Mouse (Mus musculus) heart, adult 8-10 months (tissue): Measurements from ENCODE around the gene Efcab2. TPM values are rescaled to one million over a fixed set of nuclear protein-coding genes. Genes with fewer than 3 reads are reported as not detected.
A peak's percentile ranks its signal among the peaks of the same experiment; 100 is the strongest.
"Not testable (repeated sequence)": the region's sequence is repeated elsewhere in the genome, so short reads cannot be mapped to it uniquely, and the experiment has no call there.

Experiments used
- DNase-seq: peaks from one replicate; pipeline ENCODE4 v3.0.0; 2022; ENCODE audit warnings: low spot score
- total RNA-seq, 4 experiments: library from RNA; stranded (reverse); gene quantifications; 2 replicates each; pipeline ENCODE4 v1.2.4; 2022

Efcab2 gene
- total RNA-seq, 4 experiments from 2014 or later = 103 to 117 (median 111) TPM

- DNase-seq = no peak
Measured at GRCm38 (mm10) chr1:178401960-178402359, 3.9 kb upstream of the Efcab2 start.

DNA sequence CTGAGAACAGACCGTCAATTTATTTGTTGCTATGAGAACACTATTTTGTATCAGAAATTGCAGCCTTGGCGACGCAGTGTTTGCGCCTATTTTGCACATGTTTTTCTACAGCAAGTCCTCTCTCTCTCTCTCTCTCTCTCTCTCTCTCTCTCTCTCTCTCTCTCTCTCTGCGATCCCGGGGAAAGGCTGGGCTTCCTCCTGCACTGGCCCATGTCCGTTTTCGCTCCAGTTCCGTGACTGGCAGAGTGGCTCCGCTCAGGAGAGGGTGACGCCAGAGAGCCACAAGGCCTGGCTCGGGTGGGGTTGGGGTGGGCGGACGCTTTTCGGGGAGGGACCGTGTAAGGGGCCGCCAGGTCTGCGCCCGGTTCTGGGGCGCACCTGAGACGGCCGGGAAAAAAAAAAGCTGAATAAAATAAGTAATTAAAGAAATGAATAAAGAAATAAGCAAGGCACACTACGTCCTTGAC is 407 bp upstream of the Efcab2 start:
- DNase-seq = peak; percentile 86

DNA sequence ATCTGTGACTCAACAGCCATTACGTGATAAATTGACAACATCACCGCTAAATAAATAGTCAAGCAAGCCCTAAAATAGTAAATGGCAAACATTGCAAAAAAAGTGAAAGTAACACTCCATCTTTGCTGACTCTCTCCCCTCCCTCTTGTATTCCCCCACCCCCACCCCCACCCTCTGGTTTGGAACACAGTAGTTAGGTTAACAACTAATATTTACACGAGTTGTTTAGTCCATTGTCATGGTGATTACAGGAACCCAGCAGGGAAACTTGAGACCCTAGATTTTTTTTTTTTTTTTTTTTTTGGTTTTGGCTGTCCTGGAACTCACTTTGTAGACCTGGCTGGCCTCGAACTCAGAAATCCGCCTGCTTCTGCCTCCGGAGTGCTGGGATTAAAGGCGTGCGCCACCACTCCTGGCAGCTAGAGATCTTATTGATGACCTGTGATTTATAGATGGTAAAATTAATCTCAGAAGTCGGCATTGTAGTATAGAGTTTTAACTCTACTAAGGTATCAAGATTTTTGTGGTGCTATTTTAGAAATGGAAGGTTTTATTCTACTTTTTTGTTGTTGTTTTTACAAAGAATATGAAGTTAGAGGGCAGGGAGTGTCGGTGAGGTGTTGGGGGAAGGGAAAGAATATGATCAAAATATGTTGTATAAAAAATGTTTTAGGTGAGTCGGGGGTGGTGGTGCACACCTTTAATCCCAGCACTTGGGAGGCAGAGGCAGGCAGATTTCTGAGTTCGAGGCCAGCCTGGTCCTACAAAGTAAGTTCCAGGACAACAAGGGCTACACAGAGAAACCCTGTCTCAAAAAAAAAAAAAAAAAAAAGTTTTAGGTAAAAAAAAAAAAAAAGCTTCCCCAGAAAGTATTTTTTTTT is 1.1 kb downstream of the Efcab2 start:
- DNase-seq = no peak

DNA sequence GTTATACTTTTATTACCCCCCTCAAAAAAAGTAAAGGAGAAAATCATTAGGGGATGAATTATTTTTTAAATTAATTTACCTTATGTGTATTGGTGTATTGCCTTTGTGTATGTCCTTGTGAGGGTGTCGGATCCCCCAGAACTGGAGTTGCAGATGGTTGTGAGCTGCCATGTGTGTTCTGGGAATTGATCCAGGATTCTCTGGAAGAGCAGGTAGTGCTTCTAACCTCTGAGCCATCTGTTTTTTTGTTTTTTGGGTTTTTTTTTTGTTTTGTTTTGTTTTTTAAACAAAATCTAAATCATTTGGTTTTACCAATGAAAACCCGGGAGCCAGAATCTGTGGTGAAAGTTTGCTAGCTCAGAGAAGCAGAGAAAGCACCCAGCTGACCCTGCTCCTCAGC is 1.8 kb downstream of the Efcab2 start:
- no peak for DNase-seq

DNA sequence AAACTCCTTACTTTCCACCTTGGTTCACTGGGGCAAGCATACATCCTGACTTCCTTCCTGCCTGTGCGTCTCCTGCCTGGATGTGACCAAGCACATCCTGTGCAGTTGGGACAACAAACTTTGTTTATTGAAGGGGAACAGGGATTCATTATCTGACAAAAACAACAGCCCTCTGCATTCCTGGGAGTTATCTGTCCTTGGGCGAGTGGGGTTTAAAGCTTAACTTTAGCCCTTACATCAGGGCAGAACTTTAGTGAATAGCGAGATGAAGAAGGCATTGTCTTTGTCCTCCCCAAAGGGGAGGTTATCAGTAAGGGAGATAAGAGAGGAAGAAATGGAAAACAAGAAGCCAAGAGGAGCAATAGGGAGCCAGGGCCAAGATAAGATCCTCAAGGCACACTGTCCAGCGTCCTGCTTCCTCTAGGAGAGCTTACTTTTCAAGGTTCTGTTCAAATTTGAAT is 3.0 kb downstream of the Efcab2 start:
- peak; percentile 16 for DNase-seq

- not testable (repeated sequence) for DNase-seq
Measured at GRCm38 (mm10) chr1:178413367-178413766, 7.5 kb downstream of the Efcab2 start.

DNA sequence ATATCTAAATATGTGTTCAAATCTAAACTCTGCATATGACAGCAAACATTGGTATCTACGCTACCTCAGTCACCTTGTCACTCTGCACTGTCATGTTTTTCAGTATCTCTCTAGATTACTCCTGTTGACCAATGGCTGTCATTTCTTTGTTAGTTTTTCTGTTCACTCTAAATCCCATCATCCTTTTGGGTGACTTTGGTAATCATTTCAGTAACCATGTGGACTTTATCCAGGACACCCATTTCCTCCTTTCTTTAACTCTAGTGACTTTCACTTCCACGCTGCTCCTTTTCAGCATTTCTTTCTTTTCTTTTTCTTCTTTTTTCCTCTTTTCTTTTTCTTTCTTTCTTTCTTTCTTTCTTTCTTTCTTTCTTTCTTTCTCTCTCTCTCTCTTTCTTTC is 13.7 kb downstream of the Efcab2 start:
- no peak for DNase-seq

DNA sequence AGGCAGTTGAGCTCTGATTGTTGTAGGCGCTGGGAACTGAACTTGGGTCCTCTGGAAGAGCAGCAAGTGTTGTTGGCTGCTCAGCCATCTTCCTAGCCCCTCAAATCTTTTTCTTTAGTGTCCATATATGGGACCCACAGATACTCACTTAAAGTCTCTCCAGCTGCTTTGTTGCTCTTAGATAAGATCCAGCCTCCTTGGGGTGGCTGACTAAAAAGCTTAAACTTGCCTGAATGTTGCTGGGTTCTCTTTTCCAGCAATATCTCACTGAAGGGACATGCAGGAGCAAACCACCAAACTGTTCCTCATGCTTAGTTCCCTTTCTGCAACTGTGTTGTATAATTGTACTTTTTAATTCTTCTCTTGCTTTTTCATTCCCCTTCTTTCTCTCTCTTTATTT is 17.8 kb downstream of the Efcab2 start:
- no peak for DNase-seq

DNA sequence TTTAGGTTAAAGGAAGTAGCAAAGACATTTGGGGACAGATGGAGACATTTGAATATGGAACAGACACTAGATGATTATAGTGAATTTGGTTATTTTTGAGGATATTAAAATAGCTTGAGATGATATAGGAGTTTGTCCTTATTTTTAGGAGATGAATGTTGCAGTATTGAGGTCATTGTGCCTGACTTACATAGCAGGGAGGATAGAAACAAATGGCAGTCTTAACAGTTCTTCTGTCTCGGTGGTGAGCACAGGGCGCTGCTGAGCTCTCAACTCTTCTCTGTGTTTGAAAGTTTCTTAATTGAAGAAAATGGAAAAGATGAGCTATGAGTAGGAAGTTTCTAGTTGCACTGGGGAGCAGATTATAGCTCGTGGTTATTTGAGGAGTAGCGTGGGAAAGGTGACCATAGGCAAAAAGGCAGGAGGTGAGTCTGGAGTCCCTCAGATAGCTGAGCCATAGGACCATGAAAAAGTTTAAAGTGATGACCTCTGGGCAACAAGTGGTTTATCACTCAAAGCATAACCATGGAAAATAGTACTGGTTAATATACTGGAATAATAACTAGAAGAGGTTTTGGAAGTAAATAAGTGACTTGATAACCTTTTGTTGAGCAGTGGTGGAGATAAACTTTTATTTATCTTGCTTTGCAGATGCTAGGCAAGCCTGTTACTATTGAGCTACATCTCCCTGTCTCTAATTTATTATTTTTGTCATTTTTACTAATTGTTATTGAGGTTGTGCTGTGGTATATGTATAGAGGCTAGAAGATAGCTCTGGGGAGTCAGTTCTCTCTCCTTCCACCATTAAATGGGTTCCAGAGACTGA is 25.9 kb downstream of the Efcab2 start:
- DNase-seq = no peak

DNA sequence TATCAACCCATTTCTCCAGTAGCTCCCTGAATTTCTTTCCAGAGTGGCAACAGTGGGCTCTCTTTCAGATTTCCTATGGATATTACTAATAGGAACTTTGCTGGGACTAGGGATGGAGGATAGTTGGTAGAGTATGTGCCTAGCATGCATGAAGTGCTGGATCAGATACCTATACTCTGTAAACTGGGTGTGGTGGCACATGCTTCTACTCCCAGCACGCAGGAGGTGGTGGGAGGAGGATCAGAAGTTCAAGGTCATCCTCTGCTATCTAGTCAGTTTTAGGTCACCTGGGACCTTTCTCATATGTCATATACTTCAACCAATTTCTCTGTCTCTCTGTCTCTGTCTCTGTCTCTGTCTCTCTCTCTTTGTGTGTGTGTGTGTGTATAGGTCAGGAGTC is 27.7 kb downstream of the Efcab2 start:
- DNase-seq = no peak

DNA sequence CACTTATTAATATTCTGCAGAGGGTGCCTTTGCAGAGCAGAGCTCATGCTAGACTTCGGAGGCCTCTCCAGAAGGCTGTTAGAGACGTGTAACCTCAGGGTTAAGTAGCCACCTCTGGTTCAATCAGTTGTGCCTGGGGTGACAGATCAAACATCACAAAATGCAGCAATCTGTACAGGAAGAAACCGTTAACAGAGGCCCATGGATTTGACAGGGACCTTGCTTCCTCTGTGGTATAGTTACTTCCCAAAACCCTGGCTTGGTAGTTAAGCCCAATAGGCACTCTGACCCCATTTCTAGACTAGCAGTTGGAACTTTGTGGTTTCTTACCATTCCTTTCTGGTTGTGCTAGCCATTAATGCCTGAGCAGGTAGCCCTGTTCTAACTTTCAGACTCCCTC is 38.5 kb downstream of the Efcab2 start:
- DNase-seq = no peak

- DNase-seq = no peak
Measured at GRCm38 (mm10) chr1:178447036-178447435, 41.2 kb downstream of the Efcab2 start.

DNA sequence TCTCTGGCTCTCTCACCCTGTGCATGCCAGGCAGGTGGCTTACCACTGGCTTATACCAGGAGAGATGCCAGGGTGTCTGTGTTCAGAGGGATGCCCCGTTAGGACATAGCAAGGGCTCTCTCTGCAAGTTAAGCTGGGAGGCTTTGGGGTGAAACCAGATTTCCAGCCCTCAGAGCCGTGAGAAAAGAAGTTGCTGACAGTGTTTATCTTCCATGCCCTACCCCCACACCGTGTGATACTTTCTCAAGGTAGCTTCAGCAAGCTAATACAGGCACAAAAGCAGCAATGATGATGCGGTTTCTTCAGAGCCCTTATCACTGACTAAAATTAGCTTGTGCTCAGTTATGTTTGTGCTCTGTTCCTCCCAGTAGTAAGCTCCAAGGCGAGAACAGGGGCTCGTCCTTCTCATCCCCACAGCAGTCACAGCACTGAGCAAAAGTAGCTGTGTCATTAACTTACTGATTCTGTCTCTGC is 42.4 kb downstream of the Efcab2 start:
- DNase-seq = peak; percentile 41

GRCm38 (mm10) chr1:178449172-178449571 is 43.3 kb downstream of the Efcab2 start:
- peak; percentile 80 for DNase-seq

GRCm38 (mm10) chr1:178449933-178450332 is 44.0 kb downstream of the Efcab2 start:
- no peak for DNase-seq

DNA sequence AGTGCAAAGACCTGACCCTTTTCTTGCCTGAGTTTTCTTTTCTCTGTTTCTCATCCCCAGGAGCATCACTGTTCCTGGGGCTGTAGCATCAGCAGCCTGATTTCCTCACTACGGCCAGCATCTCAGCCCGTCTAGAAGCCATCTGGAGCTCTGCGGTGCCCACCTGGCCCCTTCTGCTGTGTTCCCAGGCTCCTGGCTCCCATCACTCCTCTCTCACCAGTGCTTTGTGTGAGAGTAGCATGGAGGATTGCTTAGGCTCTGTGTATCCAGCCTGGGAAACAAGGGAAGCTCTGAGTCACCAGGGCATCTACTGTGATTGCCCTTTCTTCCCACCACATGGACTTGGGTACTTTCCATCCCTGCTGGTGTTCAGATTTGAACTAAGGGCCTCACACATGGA is 48.2 kb downstream of the Efcab2 start:
- DNase-seq = no peak

- no peak for DNase-seq
Measured at GRCm38 (mm10) chr1:178455120-178455519, 49.2 kb downstream of the Efcab2 start.

DNA sequence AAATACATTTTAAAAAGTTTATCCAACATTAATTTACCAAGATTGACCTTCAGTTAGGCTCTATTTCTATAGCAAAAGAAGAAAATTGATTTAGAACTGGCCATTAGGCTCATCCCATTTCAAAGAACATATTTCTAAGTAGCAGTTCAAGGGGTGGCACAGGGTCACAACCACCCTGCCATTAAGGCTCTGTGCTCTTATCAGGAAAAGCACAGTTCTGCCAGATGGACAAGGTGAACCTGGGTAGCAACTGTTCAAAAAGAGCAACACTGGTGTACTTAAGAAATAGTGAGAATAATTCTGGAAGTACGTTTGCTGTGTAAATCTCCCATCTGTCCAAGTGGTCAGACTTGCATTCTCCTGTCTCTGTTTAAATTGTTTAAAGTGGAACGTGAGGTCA is 52.1 kb downstream of the Efcab2 start:
- no peak for DNase-seq

GRCm38 (mm10) chr1:178463712-178464111 is 57.8 kb downstream of the Efcab2 start:
- peak; percentile 75 for DNase-seq

- DNase-seq = no peak
Measured at GRCm38 (mm10) chr1:178464140-178464539, 58.3 kb downstream of the Efcab2 start.

GRCm38 (mm10) chr1:178467594-178467993 is 61.7 kb downstream of the Efcab2 start:
- no peak for DNase-seq

DNA sequence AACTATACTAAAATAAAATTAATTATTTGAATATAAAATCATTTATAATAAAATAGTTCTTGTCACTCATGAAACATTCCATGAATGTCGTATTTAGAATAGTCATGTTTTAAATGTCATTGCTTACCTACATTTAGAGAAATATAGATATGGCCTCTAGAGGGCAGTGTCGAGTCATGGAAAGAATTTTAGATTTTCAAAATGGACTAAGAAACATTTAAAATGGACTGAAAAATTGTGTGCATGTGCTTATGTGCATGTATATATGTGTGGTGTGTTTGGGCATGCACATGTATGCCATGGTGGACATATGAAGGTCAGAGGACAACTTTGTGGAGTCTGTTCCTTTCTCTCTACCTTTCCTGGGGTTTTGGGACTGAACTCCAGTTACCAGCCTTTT is 62.4 kb downstream of the Efcab2 start:
- DNase-seq = peak; percentile 34
